Mouse (Mus musculus) right cerebral cortex, postnatal 25 days (tissue): ENCODE results near the gene Tmem97.

ENCODE experiments used
- DNase-seq: peaks from one replicate; pipeline ENCODE4 v3.0.0; 2022

Gene Tmem97

DNA sequence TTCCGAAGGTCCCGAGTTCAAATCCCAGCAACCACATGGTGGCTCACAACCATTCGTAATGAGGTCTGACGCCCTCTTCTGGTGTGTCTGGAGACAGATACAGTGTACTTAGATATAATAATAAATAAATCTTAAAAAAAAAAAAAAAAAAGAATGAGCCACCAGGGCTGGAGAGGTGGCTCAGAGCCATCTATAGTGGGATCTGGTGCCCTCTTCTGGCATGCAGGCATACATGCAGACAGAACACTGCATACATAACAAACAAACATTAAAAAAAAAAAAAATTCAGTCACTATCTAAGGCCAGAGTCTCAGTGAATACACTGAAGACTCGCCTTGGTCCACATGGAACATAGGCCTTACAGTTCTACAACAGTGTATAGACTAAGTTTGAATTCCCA, 41.4 kb downstream of the Tmem97 start:
- DNase-seq, result no peak

DNA sequence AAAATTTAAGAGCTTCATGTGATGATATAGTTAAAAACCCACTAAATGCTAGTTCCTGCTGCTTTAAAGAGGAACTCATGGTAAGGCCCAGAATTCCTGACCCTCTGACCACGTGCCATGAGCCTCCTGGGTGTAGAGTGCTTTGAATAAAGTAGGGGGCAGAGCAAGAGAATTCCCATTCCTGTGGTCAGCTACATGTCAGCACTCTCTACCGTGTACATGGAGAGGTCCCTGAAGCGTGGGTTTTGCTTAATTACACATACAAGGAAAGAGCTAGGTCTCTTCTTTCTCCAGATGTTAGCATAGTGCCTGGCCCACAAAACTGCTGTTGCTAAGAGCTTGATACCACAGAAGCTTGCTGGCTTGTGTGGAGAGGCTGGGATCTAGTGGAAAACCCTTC, 45.1 kb downstream of the Tmem97 start:
- DNase-seq, result no peak

- no peak for DNase-seq
Measured at GRCm38 (mm10) chr11:78502909-78503650, 47.5 kb downstream of the Tmem97 start, which contains the start of gene Sebox. TSS of gene Sebox (plus strand) at chr11:78503447.

- DNase-seq, result no peak
Measured at GRCm38 (mm10) chr11:78501529-78501928, 49.0 kb downstream of the Tmem97 start.

DNA sequence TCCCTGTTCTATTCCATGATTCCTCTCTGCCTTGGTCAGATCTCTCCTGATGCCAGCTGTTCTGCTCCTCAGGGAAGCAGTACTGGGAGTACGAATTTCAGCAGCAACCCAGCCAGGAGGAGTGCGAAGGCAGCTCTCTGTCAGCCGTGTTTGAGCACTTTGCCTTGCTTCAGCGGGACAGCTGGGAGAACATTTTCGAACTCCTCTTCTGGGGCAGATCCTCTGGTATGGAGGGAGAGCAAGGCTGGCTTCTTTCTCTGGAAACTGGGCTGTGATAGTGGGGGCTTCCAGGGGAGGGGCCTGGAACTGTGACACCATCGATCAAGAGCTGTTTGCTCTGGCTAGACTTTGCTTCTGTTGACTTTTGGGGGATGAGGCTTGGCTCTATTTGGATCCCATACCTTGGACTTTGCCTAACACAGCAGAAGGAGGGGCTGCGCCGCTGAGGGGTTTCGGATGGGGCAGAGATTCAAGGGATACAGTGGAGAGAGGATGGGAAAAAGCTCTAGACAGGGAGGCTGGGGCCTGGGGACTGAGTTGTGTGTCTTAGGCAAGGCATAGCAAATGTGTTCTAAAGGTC, 49.9 kb downstream of the Tmem97 start:
- no peak for DNase-seq

- no peak for DNase-seq
Measured at GRCm38 (mm10) chr11:78499543-78499942, 51.0 kb downstream of the Tmem97 start.

- DNase-seq, result no peak
Measured at GRCm38 (mm10) chr11:78499004-78499403, 51.6 kb downstream of the Tmem97 start, which contains the start of gene Vtn. TSS of gene Vtn (plus strand) at chr11:78499091.

- peak; percentile 96 for DNase-seq
Measured at GRCm38 (mm10) chr11:78497544-78498522, 52.7 kb downstream of the Tmem97 start, which contains the start of gene Sarm1. TSS of gene Sarm1 (minus strand) at chr11:78497754.

GRCm38 (mm10) chr11:78497071-78497541, 53.5 kb downstream of the Tmem97 start:
- DNase-seq, result peak; percentile 63

GRCm38 (mm10) chr11:78495904-78496303, 54.7 kb downstream of the Tmem97 start:
- DNase-seq, result no peak
